Mouse (Mus musculus): ENCODE measurements at regions not wholly inside any gene's neighbourhood (a gene's known extent, or its start where the extent isn't known, plus 50 kb on each side); places are given as distances from the start of the nearest gene placed in this dataset.
A peak's percentile ranks its signal among the peaks of the same experiment; 100 is the strongest.
"Not testable (repeated sequence)": the region's sequence is repeated elsewhere in the genome, so short reads cannot be mapped to it uniquely, and the experiment has no call there.

DNA sequence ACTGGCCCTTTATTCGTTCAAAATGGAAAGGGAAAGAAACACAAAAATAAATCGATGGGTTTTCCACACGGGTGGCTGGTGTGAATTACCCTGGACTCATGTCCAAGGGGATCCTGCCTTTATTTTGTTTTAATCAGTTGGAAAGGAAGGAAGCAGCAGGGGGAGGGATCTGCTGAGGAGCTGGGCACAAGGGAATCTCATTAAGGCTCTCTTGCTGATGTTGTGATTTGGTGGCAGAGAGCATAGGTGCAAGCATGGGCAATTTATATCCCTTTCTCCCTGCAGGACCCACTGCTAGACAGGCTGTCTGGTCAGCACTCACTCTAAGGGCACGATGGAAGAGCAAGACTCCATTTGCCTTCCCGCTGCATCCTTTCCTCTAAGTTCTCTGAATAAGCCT lies 469.2 kb downstream of the Epha7 start:
- DNase-seq (ENCODE audit: low spot score in 2 of 2): no peak

DNA sequence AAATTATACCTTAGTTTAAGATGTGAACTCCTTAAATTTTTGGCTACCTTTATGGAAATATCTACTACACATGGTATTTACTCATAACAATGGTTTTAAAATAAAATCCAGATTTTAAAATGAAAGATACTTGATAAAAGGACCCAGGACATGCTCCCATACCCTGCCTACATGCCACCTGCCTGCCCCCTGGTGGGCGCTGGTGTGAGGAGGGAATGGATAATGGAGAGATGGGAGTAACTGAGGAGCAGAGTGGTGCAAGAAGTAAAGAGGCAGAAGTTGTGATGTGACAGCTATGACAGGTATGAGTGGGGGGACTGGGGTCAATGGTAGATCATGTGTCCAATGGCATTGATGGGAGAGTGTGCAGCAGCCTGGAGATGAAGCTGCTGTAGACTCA lies 488.4 kb downstream of the Epha7 start:
- no peak for DNase-seq (ENCODE audit: low spot score in 2 of 2)

GRCm38 (mm10) chr4:29303951-29304350 lies 491.0 kb downstream of the Epha7 start:
- no peak for DNase-seq (ENCODE audit: low spot score in 2 of 2)

DNA sequence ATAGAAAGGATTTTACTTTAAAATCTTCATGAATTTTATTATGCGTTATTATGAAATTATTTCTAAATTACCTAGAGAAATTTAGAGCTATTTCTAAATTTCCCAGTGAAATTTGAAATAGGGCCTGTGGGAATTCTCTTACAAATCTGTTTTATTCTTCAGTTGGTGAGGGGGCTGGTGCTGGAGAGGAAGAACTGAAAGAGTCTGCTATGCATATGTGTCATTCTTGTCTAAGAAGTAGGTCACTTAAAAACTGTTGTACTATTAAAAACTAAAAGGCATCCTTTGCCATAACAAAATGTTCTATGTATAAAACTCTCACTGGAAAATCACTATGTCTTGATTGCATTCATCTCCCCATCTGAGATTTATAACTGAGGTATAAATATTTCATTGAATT lies 494.3 kb downstream of the Epha7 start:
- no peak for DNase-seq (ENCODE audit: low spot score in 2 of 2)

- no peak for DNase-seq (ENCODE audit: low spot score in 2 of 2)
Measured at GRCm38 (mm10) chr4:29323921-29324320, 511.0 kb downstream of the Epha7 start.

- DNase-seq (ENCODE audit: low spot score in 2 of 2): no peak
Measured at GRCm38 (mm10) chr4:29329145-29329544, 516.2 kb downstream of the Epha7 start.

DNA sequence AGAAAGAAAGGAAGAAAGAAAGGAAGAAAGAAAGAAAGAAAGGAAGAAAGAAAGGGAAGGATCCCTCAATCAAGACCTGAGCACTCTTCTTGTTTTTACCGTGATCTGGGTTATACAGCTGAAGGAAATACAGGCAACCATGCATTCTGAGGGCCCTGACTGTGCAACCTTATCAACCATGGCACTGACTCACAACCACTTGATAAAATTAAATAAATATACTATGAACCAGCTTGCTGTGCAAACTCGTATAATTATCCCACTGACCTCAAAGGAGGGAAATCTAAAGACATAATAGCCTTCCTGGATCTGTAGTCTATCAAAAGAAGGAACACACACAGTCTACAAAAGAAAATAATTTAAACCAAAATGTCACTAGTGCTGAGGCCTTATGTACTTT lies 518.8 kb downstream of the Epha7 start:
- DNase-seq (ENCODE audit: low spot score in 2 of 2): no peak

DNA sequence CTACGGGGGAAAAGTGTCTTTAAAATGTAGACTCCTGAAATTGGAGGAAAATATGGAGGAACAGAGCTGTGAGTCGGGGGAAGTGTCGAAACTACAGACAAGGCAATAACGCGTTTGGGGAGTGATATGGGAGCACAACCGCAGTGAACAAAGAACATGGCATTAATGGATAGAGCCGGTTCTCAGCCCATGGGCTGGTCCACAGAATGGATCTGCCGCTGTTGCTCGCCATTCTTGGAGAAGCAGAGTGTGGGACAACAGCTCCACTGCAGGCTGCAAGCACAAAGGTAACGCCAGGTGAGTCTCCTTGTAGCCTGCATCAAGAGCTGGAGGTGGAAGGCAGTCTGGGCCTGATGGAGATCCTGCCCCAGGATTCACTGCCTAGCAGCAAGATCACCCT lies 524.3 kb downstream of the Epha7 start:
- DNase-seq (ENCODE audit: low spot score in 2 of 2): no peak

- DNase-seq (ENCODE audit: low spot score in 2 of 2): no peak
Measured at GRCm38 (mm10) chr4:29362191-29362590, 549.3 kb downstream of the Epha7 start.

GRCm38 (mm10) chr4:29389282-29389681 lies 576.4 kb downstream of the Epha7 start:
- DNase-seq (ENCODE audit: low spot score in 2 of 2): no peak

DNA sequence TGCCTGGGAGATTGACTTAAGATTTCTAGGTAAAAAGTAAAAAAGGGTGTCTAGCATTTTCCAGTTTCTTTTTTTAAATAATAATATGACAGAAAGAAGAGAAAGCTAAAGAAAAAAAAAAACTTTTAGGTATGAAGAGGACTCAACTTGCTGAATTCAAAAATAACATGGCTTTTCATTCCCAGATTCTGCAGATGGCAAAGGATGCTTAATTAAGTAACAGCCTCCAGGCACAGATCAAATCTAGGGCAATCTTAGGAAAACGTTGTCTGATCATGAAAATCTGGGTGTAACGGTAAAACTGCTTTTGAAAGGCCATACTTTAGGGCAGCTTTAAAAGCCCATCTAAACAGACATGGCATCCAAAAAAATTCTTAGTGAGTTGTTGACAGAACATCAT lies 577.4 kb downstream of the Epha7 start:
- DNase-seq (ENCODE audit: low spot score in 2 of 2): peak in 1 of 2 experiments; percentile 13

DNA sequence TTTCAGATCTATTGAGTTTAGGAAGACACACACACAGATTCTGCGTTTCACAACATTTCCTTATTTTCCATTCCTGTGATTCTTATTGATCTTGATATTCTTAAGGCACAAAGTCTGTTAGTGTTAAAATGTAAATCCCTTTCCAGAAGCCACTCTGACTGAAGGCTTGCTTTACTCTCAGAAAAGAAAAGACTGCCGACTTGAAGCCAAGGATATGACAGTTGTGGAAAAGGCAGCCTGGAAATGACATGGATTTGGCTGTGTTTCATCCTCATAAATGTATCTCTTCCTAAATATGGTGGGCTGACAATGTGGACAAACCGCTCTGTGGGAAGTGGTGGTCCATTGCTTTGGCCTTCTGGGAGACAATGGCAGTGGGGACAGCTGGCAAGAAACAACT lies 589.2 kb downstream of the Epha7 start:
- no peak for DNase-seq (ENCODE audit: low spot score in 2 of 2)

DNA sequence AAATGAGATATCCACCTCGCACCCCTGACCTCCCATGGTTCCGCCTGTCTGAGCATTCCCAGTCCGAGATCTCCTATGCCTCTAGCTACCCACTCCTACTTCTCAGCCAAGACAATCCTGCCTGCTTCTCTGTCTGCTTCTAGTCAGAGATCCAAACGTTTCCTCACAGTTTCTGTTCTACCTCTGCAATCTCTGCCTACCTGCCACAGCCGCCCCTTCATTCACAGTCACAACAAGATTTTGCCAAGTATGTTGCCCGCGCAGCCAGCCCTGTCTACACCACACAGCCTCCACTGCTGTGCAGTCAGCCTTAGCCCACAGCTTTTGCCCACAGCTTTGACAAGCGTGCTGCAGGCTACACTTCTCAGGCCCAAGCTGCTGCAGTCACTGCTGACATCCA lies 601.7 kb downstream of the Epha7 start:
- peak; percentile 30 to 35 for DNase-seq (ENCODE audit: low spot score in 2 of 2)

GRCm38 (mm10) chr4:29420198-29420792 lies 607.4 kb downstream of the Epha7 start:
- DNase-seq (ENCODE audit: low spot score in 2 of 2): no peak

DNA sequence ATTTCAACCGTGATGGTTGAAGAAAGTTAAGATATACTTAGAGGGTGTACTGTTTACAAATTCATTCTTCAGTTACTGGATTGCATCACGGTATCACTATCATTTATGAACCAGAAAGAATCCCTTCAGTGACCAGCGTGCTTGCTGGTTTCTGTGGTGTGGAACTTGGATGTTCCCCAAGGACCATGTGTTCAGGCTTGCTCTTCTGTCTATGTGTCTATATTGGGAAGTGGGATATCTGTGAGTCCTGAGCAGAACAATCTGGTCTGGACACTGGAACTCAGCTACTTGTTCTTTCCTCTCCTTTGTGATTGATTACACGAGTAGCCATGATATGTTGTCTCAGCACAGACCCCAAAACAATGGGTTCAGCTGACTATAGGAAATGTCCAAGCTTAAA lies 618.6 kb downstream of the Epha7 start:
- not testable (repeated sequence) for DNase-seq (ENCODE audit: low spot score in 2 of 2)

DNA sequence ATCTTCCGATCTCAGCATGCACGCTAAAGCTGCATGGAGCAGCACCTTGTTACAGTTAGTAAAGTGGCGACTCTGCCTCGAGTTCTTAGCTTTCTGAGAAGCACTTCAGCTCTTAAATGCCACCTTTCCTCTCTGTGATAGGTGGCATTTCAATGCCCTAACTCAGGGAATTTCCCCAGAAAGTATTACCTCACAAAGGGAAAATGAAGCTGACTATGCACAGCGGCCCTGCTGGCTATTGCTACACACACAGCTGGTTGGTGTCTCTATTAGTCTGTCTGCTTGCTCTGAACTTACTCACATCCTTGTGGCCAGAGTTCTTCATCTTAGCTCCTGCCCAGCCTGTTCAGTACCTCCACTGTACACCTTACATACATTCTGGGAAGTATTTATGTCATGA lies 650.4 kb downstream of the Epha7 start:
- DNase-seq (ENCODE audit: low spot score in 2 of 2): no peak

GRCm38 (mm10) chr4:29466315-29466714 lies 653.4 kb downstream of the Epha7 start:
- no peak for DNase-seq (ENCODE audit: low spot score in 2 of 2)

- DNase-seq (ENCODE audit: low spot score in 2 of 2): no peak
Measured at GRCm38 (mm10) chr4:29480384-29481092, 667.6 kb downstream of the Epha7 start.

DNA sequence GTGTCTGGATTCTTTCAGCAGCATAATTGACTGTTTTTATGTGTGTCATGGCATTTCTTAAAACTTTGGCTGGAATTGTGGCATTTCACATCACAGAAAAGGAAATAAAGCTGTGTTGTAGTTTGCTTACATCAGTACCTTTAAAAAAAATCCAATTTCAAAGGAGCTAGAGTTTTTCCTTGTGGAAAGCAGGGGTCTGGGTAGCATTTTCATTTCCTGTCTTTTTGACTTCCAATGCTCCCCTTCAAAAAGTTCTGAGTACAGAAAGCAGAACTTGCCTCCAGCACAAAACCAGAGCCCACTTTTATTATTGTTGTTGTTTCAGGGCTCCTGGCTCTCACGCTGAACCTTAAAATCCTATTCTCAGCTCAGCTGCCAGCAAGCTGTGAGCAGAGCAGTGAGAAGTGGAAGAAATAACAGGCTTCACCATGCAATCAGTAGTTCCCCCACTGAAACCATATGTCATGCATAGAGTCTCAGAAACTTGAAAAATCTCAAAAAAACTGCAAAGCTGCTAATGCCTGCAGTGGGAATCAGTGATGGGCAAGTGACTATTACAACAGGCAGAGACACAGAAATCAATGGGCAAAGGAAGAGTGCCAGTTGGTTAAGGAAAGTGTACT lies 668.3 kb downstream of the Epha7 start:
- peak in 1 of 2 experiments; percentile 2 for DNase-seq (ENCODE audit: low spot score in 2 of 2)

- DNase-seq (ENCODE audit: low spot score in 2 of 2): no peak
Measured at GRCm38 (mm10) chr4:29482407-29482806, 669.5 kb downstream of the Epha7 start.

- no peak for DNase-seq (ENCODE audit: low spot score in 2 of 2)
Measured at GRCm38 (mm10) chr4:29500844-29501243, 687.9 kb downstream of the Epha7 start.

DNA sequence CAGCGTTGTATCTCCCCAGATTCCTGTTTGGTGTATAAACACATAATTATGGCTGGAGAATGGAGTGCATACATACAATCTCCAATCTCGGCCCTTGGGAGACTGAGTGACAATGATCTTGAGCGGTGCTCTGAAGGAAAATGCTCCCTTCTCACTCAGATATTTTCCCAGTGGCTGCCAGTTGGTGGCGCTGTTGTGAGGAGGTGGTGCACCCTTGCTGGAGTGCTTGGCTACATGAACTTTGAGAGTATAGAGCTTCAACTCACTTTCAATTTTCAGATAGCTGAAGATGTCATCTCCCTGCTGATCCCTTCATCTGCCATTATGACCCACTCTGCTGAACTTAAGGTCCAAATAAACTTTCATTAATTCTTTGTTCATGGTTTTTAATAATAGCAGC lies 712.1 kb downstream of the Epha7 start:
- DNase-seq (ENCODE audit: low spot score in 2 of 2): no peak

Measured in frontal cortex, postnatal 36 days (tissue).